Mouse (Mus musculus) lung, postnatal 36 days (tissue): ENCODE measurements around the gene Itih4.

Experiments used
- DNase-seq: peaks from one replicate; pipeline ENCODE4 v3.0.0; 2022; ENCODE audit warnings: mixed read lengths

The Itih4 gene

GRCm38 (mm10) chr14:30886204-30886603 lies at the start of gene Itih4:
TSS of gene Itih4 (plus strand) at chr14:30886476.
- no peak for DNase-seq

GRCm38 (mm10) chr14:30837416-30837996 lies 48.8 kb upstream of the Itih4 start:
- DNase-seq, result no peak

- no peak for DNase-seq
Measured at GRCm38 (mm10) chr14:30843701-30844100, 42.6 kb upstream of the Itih4 start.

GRCm38 (mm10) chr14:30850504-30850903 lies 35.8 kb upstream of the Itih4 start:
- no peak for DNase-seq

DNA sequence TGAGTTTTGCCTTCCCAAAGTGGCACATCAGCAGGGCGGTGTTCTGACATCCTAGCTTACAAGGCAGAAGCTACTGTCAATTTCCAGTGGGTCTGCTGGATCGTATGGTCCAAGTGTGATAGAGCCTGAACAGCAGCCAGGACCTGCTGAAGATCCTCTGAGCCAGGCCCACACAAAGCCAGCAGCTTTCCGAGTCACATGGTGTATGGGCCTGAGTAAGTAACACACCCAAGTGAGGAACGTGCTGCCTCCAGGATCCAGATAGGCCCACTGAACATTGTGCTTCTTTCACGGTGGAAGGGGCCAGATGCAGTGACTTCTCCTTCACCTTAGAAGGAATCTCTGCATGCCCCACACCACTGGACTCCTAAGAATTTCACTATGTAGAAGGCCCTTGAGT lies 34.0 kb upstream of the Itih4 start:
- DNase-seq, result no peak

- DNase-seq, result peak; percentile 55
Measured at GRCm38 (mm10) chr14:30855316-30855715, 31.0 kb upstream of the Itih4 start.

DNA sequence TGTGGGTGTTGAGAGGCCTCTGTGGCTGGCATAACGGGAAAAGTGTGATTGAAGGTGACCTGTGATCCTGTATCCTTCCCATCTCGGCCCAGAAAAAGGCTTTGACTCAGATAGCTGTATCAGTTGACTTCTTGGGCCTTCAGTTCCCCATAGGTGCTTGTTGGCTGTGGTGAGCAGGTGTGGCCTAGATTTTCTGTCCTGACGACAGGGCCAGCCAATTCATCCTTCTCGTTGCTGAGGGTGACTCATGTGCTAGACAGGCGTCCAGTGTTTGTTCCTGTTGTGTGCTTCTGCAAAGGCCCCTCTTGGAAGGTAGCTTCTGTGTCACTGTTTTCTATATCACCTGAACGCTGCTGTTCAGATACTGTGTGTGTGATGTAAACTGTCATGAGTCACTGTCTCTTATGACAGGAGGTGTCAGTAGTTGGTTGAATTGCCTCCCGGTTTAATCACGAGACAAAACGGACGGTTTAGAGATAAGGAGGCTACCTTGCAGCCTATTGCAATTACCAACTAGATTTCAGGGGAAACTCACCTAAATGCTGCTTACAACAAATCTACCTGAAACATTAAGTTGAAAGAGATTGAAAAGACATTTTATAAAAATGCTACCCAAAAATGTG lies 29.3 kb upstream of the Itih4 start:
- peak; percentile 32 for DNase-seq

DNA sequence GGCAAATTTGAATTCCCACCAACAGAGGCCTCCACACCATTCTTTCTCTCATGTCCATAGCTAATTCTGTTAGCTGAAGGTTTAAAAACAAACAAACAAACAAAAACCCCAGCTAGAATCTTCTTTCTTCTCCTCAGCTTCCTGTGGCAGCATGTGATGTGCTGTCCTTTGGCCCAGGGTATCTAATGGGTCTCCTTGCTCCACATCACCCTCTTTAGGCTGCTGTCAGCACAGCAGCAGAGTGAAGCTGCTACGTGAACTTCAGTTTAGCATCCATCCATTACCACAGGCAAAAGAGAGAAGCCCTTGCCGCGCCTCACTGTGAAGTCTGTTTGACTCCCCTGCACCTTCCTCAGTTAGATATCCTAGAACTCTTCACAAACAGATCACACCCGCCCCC lies 28.3 kb upstream of the Itih4 start:
- peak; percentile 56 for DNase-seq

GRCm38 (mm10) chr14:30861421-30862125 lies 24.7 kb upstream of the Itih4 start:
- DNase-seq, result peak; percentile 75

GRCm38 (mm10) chr14:30862368-30862767 lies 23.9 kb upstream of the Itih4 start:
- no peak for DNase-seq

DNA sequence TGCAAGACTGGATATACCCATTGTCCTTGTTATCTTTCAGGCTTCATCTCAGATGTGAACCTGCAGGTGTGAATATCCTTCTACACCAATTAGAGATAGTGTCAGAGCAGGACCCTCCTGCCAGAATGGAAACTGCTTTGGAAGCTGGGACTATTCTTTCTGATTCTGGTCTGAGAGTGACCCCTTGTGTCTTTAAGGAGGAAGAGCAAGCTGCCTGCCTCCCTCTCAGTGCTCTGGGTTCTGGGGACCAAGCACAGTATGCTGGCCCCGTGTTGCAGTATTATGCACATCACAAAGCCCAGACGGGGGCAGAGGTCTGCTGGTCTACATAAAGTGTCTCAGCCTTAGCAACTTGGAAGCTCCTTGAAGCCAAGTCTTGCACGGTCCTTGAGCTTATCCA lies 21.0 kb upstream of the Itih4 start:
- DNase-seq, result peak; percentile 40

DNA sequence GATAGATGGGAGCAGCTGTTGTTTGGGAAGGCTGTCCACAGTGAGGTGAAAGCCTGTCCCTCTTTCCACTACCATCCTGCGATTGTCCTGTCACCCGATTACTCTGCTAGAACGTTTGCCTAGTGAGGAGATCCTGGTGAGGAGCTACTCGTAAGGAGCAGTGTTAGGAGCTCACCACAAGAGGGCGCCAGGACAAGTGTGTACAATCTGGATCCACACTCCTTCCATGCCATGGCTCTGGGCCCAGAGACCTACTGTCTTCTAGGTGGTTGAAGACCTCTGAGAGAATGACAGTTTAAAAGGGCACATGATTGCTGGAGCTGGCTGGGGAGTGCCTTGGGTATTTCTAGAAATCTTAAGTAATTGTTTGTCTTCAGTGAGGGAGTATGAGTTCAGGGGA lies 19.2 kb upstream of the Itih4 start:
- DNase-seq, result peak; percentile 90

DNA sequence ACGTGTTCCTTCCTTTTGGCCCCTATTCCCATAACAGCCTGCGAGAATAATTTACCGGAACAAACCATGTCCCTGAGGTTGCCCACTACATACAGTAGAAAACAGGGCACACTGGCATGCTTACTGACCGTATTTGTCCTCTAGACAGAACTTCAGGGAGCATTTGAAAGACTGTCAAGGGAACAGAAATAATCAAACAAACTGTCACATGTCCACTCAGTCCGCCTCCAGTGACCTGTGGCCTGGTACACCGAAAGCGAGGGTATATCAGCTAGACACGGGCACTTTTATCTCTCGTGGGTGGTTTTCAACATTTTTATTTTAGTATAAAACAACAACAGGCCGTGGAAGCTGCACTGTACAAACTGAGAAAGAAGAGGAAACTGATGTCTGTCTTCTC lies 17.4 kb upstream of the Itih4 start:
- no peak for DNase-seq

- peak; percentile 88 for DNase-seq
Measured at GRCm38 (mm10) chr14:30869391-30869801, 16.9 kb upstream of the Itih4 start.

DNA sequence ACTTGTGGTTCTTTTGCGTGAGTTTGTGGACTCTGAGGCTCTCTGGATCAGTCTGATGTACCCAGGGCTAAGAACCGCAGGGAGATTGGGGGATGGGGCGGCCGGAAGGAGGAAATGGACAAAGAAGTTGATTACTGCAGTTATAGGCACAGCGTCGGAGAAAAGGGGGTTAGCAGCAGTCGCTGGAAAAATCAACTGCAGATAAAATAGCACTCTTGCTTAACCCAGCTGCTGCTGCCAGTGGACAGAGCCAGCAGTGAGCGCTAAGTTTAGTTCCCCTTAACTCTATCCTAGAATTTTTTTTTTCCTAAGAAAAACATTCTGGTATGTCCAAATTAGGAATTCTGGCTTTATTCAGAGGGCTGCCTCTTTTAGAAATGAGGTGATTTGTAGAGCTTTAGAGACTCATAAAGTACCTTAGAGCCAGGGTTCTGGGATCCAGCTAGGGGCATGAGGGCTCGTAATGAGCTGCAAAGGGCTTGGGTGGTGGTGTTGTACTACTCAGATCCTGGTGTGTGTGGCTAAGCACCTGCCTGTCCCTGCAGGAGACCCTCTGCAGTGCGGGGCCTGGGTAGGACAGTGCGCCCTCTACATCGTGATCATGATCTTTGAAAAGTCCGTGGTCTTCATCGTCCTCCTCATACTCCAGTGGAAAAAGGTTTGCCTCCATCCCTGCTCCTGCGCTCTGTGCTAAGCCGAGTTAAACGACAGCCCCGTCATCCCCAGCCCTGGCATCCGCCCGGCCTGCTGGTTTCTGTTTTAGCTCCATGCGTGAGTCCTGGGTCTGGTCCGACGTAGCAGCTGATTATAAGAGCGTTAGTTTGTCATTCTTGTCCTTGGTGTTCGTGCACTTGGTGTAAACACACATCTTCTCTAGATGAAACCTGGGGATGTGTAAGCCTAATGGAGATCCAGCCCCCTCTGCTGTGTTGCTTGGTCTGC lies 15.8 kb upstream of the Itih4 start:
- peak; percentile 38 for DNase-seq

DNA sequence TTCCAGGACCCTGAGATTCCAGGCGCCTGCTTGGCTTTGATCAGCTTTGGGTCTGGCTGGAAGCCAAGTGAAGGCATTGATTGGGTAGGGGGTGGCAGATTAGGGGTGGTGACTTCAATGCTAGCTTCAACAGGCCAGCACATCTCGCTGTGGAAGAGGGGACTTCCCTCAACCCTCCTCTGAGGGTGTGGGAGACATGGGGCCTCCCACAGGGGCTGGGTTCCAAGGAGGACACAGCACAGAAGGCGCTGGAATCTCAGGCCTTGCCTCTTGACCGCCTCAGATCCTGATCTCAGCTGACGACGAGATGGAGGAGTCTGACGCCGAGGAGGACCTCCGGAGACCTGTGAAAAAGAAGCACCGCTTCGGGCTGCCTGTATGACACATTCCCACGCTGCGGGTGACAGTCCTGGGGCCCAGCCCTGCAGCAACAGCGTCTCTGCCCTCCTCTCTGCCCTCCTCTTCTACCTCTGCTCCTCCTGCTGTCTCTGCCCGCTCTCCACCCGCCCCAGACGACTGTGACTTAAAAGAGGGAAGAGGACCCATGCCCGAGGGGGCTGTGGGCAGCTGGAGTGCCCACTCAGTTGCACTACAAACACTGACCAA lies 12.1 kb upstream of the Itih4 start:
- peak; percentile 38 for DNase-seq

- DNase-seq, result peak; percentile 64
Measured at GRCm38 (mm10) chr14:30875130-30875865, 11.0 kb upstream of the Itih4 start.

- DNase-seq, result no peak
Measured at GRCm38 (mm10) chr14:30875955-30876354, 10.3 kb upstream of the Itih4 start.

- DNase-seq, result no peak
Measured at GRCm38 (mm10) chr14:30876451-30876850, 9.8 kb upstream of the Itih4 start.

DNA sequence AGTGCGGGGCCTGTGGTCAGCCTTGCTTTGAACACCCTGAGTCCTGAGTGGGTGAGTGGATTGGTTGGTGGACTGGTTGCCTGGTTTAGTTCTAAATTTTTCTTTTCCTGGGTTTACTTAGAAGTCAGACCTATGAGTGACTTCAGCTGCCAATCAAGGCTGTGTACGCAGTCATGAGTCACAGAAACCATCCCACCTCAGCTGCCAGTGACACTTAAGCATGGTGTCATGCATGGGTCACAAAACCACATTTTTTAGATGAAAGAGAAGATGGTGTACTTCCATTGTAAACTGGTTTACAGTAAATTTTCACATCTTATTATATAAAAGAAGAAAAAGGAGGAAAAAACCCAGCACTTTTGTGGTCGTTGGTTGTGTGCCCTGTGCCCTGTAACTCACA lies 8.4 kb upstream of the Itih4 start:
- no peak for DNase-seq

DNA sequence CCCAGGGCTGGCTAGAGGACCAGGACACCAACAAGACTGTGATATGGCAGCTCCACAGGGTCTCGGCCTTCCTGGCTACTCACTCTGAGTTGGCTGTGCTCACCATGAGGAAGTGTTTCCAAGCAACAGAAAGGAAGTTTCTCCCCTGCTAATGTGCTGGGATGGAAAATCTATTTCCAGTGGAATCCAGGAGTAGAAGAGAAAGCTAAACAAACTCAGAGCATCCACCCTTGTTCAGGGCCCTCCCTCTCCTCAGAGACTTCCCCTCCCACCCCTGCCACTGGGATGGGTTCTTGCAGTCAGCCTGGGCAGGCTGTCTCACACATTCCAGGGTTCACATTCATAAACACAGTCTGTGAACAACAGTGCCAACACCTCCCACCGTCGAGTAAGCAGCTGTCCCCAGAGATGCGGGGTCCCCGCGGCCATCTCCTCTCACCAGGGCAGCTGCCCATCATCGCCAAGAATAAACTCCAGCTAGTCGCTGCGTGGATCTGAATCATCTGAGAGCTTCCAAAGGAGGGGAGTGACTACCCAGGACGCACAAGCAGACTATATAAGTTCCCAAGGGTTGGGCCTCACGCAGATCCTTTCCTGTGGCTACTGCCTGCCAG lies 7.2 kb upstream of the Itih4 start, which contains the start of gene Mustn1:
TSS of gene Mustn1 (plus strand) at position 243 of the 614 bp plus-strand sequence.
- DNase-seq, result peak; percentile 77
